Comparison of ENCODE assay signal across 25 mouse cellular contexts in the genomic region with DNA sequence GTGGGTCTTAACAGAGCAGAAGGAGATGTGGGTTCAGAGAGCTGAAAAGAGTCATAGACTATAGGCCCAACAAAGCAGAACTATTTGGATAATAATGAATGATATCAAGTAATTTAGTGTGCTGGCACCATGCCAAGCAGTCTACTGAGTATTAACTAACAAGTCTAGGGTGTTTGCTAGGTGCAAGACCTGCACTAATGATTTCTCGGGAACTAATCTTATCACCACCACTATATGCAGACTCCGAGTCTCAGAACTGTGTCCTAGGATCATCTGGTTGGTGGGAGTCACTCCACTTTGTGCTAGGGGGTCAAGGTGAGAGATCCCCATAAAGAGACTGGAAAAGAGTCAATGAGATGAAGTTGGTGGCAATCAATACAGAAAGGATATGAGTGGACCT. TPM values are rescaled to one million over a fixed set of nuclear protein-coding genes. Genes with fewer than 3 reads are reported as not detected.
DNase-seq lines count a peak whose midpoint lies in the region; ATAC-seq and TF ChIP-seq lines count a peak whose summit lies in the region.
"Had no signal": no experiment of that assay in that cellular context is flagged by ENCODE, and none has a peak within 500 bp of the region (broad histone marks: within the 10 kb centered on the region; RNA-seq: fewer than 3 reads in every experiment).

No protein-coding gene starts in this region.

- H3K4me3 ChIP-seq in lung, embryonic 14.5 days (ENCODE audit: low read depth, low read length) = no peak overlapping the region
- H3K4me3 ChIP-seq in forebrain, embryonic 16.5 days (replicated peaks; ENCODE audit: low read length) = no peak overlapping the region
- H3K4me3 ChIP-seq: embryonic facial prominence, embryonic 10.5 days; embryonic facial prominence, embryonic 12.5 days; forebrain, embryonic 13.5 days; forebrain, embryonic 15.5 days had no signal

- intact Hi-C loops in heart, postnatal 25 days (cut with DNase I) = no loop called here

- H3K9me3 ChIP-seq in lung, embryonic 14.5 days (ENCODE audit: low read depth, low read length) = no peaks in the 10 kb centered on the region
- no peaks in the 10 kb centered on the region for H3K9me3 ChIP-seq in forebrain, embryonic 16.5 days (ENCODE audit: control insufficient read depth, low read length)
- H3K9me3 ChIP-seq: embryonic facial prominence, embryonic 10.5 days; embryonic facial prominence, embryonic 12.5 days; forebrain, embryonic 13.5 days; forebrain, embryonic 15.5 days; G1E had no signal

- peak; percentile 57 for DNase-seq in heart, adult 11 months
- no peak for DNase-seq in heart, postnatal 25 days (ENCODE audit: low spot score)
- DNase-seq in lung, embryonic 14.5 days = peak; percentile 15
- DNase-seq in lung, adult 18-20 months = no peak
- DNase-seq: adrenal gland, adult 8-10 months; adrenal gland, postnatal 14 days; adrenal gland, postnatal 36 days; B cell, adult 2 months; cerebellum, adult 11-12 months; cerebellum, adult 2 months; cerebellum, adult 9-10 months; cerebellum, postnatal 10 days; cerebellum, postnatal 25 days had no signal

- H3K27ac ChIP-seq in lung, embryonic 14.5 days (ENCODE audit: low read depth) = no peak overlapping the region
- no peak overlapping the region for H3K27ac ChIP-seq in forebrain, embryonic 16.5 days (ENCODE audit: low read length)
- H3K27ac ChIP-seq: embryonic facial prominence, embryonic 10.5 days; embryonic facial prominence, embryonic 12.5 days; forebrain, embryonic 13.5 days; forebrain, embryonic 15.5 days had no signal

- H3K4me2 ChIP-seq in lung, embryonic 14.5 days = no peak overlapping the region
- no peak overlapping the region for H3K4me2 ChIP-seq in forebrain, embryonic 16.5 days (ENCODE audit: low read length)
- H3K4me2 ChIP-seq: embryonic facial prominence, embryonic 12.5 days; forebrain, embryonic 13.5 days; forebrain, embryonic 15.5 days had no signal

- no peaks in the 10 kb centered on the region for H3K27me3 ChIP-seq in lung, embryonic 14.5 days (ENCODE audit: insufficient read depth, low read length)
- no peaks in the 10 kb centered on the region for H3K27me3 ChIP-seq in forebrain, embryonic 16.5 days (replicated peaks; ENCODE audit: control insufficient read depth, insufficient read depth, low read length)
- H3K27me3 ChIP-seq: CH12.LX; embryonic facial prominence, embryonic 12.5 days; forebrain, embryonic 13.5 days; forebrain, embryonic 15.5 days; Patski had no signal

- TF ChIP-seq CTCF in lung, embryonic 14.5 days (IDR thresholded peaks at IDR 0.05; ENCODE audit: low read depth) = no peak

- no peak for ATAC-seq in lung, embryonic 14.5 days (ENCODE audit: insufficient read depth)
- no peak for ATAC-seq in forebrain, embryonic 16.5 days
- ATAC-seq: activated CD4-positive, CD25-positive, alpha-beta regulatory T cell, adult 4 months; CD4-positive, CD25-positive, alpha-beta regulatory T cell, adult 4 months; forebrain, embryonic 13.5 days; forebrain, embryonic 15.5 days; Patski had no signal

- WGBS in lung, embryonic 14.5 days = 67% methylated on average over 2 of the region's 2 CpGs
- 69% methylated on average over 2 of the region's 2 CpGs for WGBS in forebrain, embryonic 16.5 days

- H3K4me1 ChIP-seq in lung, embryonic 14.5 days (ENCODE audit: insufficient read depth) = no peaks in the 10 kb centered on the region
- H3K4me1 ChIP-seq in forebrain, embryonic 16.5 days (replicated peaks; ENCODE audit: control insufficient read depth, insufficient read depth, low read length) = peaks cover 10% of the 10 kb centered on the region
- H3K4me1 ChIP-seq: embryonic facial prominence, embryonic 10.5 days; embryonic facial prominence, embryonic 12.5 days had no signal

- no peaks in the 10 kb centered on the region for H3K36me3 ChIP-seq in lung, embryonic 14.5 days (ENCODE audit: insufficient read depth)
- no peaks in the 10 kb centered on the region for H3K36me3 ChIP-seq in forebrain, embryonic 16.5 days (ENCODE audit: control insufficient read depth, insufficient read depth)
- H3K36me3 ChIP-seq: embryonic facial prominence, embryonic 10.5 days; embryonic facial prominence, embryonic 12.5 days; G1E had no signal

- no peak overlapping the region for H3K9ac ChIP-seq in lung, embryonic 14.5 days
- no peak overlapping the region for H3K9ac ChIP-seq in forebrain, embryonic 16.5 days (replicated peaks; ENCODE audit: low read depth, low read length)
- H3K9ac ChIP-seq: embryonic facial prominence, embryonic 12.5 days; forebrain, embryonic 13.5 days; forebrain, embryonic 15.5 days had no signal

RNA-seq across cellular contexts. Expression of a gene that starts 43.1 kb away (rescaled TPM):
- total RNA-seq in heart, postnatal 25 days (2021) = under 1 TPM; 0.42 to 0.56 TPM
- polyA plus RNA-seq in lung, embryonic 14.5 days (2014; fragmentation: Nextera tagmentation; extraction: Ambion mirVana) = not detected in 2 replicates
- not detected in 2 replicates for polyA plus RNA-seq in forebrain, embryonic 16.5 days (2015; fragmentation: Nextera tagmentation; extraction: Ambion mirVana)
- total RNA-seq: CH12.LX, G1E had no signal
- polyA plus RNA-seq: activated CD4-positive, CD25-positive, alpha-beta regulatory T cell, adult 4 months; CD4-positive, CD25-positive, alpha-beta regulatory T cell, adult 4 months; embryonic facial prominence, embryonic 10.5 days; embryonic facial prominence, embryonic 12.5 days; embryonic facial prominence, embryonic 14.5 days; forebrain, embryonic 11.5 days; forebrain, embryonic 13.5 days; forebrain, embryonic 15.5 days; G1E; Patski had no signal

Comparison
In these comparisons a context has a peak if more than half of its experiments do, and no peak if none do; other contexts are left out.
1. DNase-seq: peak in heart, adult 11 months (single experiment) and lung, embryonic 14.5 days (single experiment); none in heart, postnatal 25 days (single experiment) and lung, adult 18-20 months (0 of 2).